Mouse (Mus musculus): ENCODE measurements around the gene Ilkap. TPM values are rescaled to one million over a fixed set of nuclear protein-coding genes. Genes with fewer than 3 reads are reported as not detected.

Ilkap gene
- total RNA-seq, 2 experiments from 2014 or later: 30.1 to 35.8 TPM

GRCm38 (mm10) chr1:91362113-91362512 lies 36.5 kb downstream of the Ilkap start:
- no peak for DNase-seq

- DNase-seq: peak; percentile 50
Observed at GRCm38 (mm10) chr1:91356105-91356504, 42.5 kb downstream of the Ilkap start.

- DNase-seq: no peak
Observed at GRCm38 (mm10) chr1:91352277-91352676, 46.3 kb downstream of the Ilkap start.

- DNase-seq: no peak
Observed at GRCm38 (mm10) chr1:91351249-91351648, 47.4 kb downstream of the Ilkap start.

GRCm38 (mm10) chr1:91350841-91351240 lies 47.8 kb downstream of the Ilkap start, which contains the start of gene Klhl30:
Gene Klhl30 (plus strand): TSS chr1:91351016.
- DNase-seq: no peak

GRCm38 (mm10) chr1:91346892-91347291 lies 51.7 kb downstream of the Ilkap start:
- DNase-seq: peak; percentile 46

- DNase-seq: no peak
Observed at GRCm38 (mm10) chr1:91344921-91345685, 53.5 kb downstream of the Ilkap start.

GRCm38 (mm10) chr1:91344001-91344400 lies 54.6 kb downstream of the Ilkap start:
- DNase-seq: no peak

GRCm38 (mm10) chr1:91337355-91337754 lies 61.3 kb downstream of the Ilkap start:
- DNase-seq: no peak

GRCm38 (mm10) chr1:91333582-91333981 lies 65.0 kb downstream of the Ilkap start:
- DNase-seq: no peak

- DNase-seq: no peak
Observed at GRCm38 (mm10) chr1:91332102-91332501, 66.5 kb downstream of the Ilkap start.

GRCm38 (mm10) chr1:91325488-91326042 lies 73.0 kb downstream of the Ilkap start:
- DNase-seq: no peak

GRCm38 (mm10) chr1:91324646-91325045 lies 74.0 kb downstream of the Ilkap start:
- DNase-seq: no peak

Other genes starting within 250 kb of the Ilkap start
- gene Ramp1, start 219.0 kb downstream of the Ilkap start, total RNA-seq (2021): 10 to 100 TPM; 23.9 to 32.4 TPM
- 10 to 100 TPM; 58.9 to 66.0 TPM for gene Ube2f, start 148.5 kb downstream of the Ilkap start, total RNA-seq (2021)
- 10 to 100 TPM in 1 of 2 experiments, 1 to 10 TPM in 1; 9.8 to 13.9 TPM for gene Scly, start 100.5 kb downstream of the Ilkap start, total RNA-seq (2021)
- under 1 TPM; 0.08 to 0.18 TPM for gene Espnl, start 76.7 kb downstream of the Ilkap start, total RNA-seq (2021)
- gene Klhl30, start 47.8 kb downstream of the Ilkap start, total RNA-seq (2021): 100 to 1,000 TPM in 1 of 2 experiments, 10 to 100 TPM in 1; 87.8 to 132 TPM
- 1 to 10 TPM; 2.3 to 3.6 TPM for gene Erfe, start 32.4 kb downstream of the Ilkap start, total RNA-seq (2021)
- 1 to 10 TPM; 6.9 to 8.6 TPM for gene Hes6, start 15.2 kb upstream of the Ilkap start, total RNA-seq (2021)
- 1 to 10 TPM in 1 of 2 experiments, under 1 TPM in 1; 0.97 to 7.1 TPM for gene Per2, start 60.5 kb upstream of the Ilkap start, total RNA-seq (2021)
- gene Traf3ip1, start 95.8 kb upstream of the Ilkap start, total RNA-seq (2021): 1 to 10 TPM; 2.9 to 3.2 TPM
- 10 to 100 TPM; 15.5 TPM for gene Asb1, start 141.7 kb upstream of the Ilkap start, total RNA-seq (2021)

Data from gastrocnemius, postnatal 25 days (tissue).